Mouse (Mus musculus) monocyte, adult 5-6 weeks (primary cell): ENCODE measurements around the gene Hmga1b. TPM values are rescaled to one million over a fixed set of nuclear protein-coding genes. Genes with fewer than 3 reads are reported as not detected.
A peak's percentile ranks its signal among the peaks of the same experiment; 100 is the strongest.
"Not testable (repeated sequence)": the region's sequence is repeated elsewhere in the genome, so short reads cannot be mapped to it uniquely, and the experiment has no call there.

ENCODE experiments used
- ATAC-seq: fragments of 153-309, 156-312 bp; replicated peaks from 2 replicates; pipeline ENCODE4 v1.8.0; 2017; ENCODE audit warnings: mild to moderate bottlenecking; ENCODE audit not compliant: low TSS enrichment, insufficient number of reproducible peaks, severe bottlenecking, poor library complexity, low FRiP score
- total RNA-seq: library from RNA; stranded (forward); fragments of 200-1000, 200-491, 200-594 nt; gene quantifications from 3 replicates; pipeline ENCODE4 v1.2.3, GENCODE M21; 2017

Hmga1b gene
- total RNA-seq, 1 experiment from 2014 or later, result 12.5 TPM

DNA sequence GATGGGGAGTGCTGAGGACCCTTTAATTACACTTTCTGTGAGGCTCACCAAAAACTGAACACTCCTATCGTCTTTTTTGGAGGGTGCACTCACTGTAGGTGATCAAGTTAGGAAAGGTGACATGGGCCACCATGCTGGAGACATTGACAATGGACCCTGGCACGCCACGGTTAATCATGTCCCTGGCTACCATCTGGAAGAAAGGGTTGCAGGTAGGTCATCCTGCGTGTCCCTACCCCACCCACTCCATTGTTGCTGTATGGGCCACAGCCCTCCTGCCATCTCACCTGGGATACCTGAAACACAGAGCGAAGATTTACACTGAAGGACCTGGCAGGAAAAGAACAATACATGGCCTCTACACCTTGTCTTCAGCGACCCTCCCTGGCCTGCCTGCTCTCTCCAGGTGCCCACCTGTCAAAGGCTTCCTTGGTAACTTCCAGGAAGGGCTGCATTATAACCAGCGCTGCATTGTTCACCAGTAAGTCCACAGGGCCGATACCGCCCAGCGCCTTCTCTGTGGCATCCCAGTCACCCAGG, 32.2 kb upstream of the Hmga1b start:
- ATAC-seq, result no peak

DNA sequence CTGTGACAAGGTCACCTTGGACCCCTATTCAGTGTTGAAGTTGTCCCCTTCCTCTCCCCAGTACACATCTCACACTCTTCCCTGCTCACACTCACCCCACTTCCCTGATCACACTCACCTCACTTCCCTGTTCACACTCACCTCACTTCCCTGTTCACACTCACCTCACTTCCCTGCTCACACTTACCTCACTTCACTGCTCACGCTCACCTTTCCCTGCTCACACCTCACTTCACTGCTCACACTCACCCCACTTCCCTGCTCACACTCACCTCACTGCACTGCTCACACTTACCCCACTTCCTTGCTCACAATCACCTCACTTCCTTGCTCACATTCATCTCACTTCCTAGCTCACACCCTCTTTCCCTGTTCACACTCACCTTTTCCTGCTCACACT, 31.2 kb upstream of the Hmga1b start:
- no peak for ATAC-seq

DNA sequence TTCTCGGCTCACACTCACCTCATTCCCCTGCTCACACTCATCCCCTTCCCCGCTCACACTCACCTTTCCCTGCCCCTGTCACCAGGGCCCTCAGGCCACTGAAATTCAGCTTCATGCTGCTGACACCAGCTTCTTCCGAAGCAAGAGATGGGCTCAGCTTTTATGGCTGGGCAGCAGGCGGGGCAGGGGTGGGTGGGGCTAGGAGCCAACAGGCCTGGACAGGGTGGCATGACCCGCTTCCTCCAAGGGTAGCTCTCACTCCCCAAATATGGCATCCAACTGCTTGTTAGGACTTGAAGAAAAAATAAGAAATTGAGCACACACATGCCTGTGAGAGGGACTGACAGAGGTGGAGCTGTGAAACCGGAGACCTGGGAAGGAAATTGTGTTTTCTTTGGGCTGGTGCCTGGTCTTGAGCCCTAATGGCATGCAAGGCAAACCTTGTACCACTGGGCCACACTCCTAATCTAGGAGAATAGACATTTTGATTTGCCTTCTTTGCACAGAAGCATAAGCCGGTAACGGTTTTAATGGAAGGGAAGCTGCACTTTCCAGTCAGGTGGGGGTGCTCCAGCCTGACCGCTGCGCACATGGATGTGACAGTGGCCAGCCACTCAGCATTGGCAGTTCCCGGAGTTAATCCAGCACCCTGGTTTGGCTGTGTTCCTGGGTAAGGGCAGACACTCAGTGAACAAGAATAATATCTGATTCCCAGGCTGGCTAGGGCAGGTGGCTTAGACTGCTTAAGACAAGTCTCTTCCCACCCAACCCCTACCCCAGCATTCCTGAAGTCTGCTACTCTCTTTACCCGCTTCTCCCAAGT, 30.5 kb upstream of the Hmga1b start, which contains the start of gene Cbr2:
Cbr2 (minus strand) TSS at position 257 of the 823 bp plus-strand sequence.
- no peak for ATAC-seq

DNA sequence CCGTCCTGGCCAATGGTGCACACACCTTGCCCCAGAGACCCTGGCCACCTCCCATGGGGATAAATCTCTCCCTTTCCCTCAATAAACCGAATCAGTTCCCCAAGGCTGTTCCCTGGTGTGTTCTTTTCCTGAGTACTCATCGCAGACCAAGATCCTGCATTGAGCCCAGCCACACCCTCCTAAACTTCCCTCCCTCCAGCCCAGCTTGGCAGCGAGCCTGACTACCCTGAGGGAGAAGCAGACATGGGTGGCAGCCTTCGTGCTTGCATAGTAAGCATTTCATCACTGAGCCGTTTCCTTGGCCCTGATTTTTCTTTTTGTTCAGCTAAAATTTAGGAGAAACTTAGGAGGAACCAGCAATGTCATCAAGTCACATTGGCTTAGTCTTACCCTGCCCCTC, 29.1 kb upstream of the Hmga1b start:
- peak; percentile 51; the same call in 1 of the 2 replicates for ATAC-seq

DNA sequence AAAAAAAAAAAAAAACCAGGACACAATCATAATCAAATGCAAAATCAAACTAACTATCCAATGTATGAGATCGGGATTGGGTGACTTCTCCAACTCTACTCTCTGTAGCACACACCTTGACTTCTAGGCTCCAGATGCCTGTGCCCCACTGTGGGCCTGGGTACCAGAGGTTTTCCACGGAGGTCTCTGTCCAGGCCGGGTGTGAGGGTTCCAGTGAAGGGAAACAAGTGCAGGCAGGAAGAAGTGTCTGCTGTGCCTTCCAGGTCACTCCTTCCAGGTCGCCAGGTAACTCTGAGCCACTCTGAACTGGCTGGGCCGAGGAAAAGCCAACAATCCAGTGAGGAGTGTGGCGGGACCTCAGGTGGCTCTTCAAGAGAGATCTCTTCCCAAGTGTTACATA, 26.2 kb upstream of the Hmga1b start:
- ATAC-seq, result no peak

DNA sequence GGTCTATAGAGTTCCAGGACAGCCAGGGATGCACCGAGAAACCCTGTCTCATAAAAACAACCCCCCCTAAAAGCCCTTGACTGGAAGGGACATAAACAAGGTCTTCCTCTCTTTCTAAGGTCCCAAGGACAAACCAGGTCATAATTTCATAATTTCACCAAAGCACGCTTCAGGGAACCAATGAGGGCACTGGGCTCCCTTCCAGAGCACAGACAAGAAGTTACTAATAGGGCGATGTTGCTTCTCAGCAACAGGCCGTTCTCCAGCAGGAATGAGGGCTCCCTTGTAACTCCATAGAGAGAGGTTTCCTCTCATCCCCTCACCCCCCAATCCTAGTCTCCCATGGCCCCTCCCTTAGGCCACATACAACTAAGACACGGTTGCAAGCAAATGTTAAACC, 21.6 kb upstream of the Hmga1b start:
- ATAC-seq, result no peak

DNA sequence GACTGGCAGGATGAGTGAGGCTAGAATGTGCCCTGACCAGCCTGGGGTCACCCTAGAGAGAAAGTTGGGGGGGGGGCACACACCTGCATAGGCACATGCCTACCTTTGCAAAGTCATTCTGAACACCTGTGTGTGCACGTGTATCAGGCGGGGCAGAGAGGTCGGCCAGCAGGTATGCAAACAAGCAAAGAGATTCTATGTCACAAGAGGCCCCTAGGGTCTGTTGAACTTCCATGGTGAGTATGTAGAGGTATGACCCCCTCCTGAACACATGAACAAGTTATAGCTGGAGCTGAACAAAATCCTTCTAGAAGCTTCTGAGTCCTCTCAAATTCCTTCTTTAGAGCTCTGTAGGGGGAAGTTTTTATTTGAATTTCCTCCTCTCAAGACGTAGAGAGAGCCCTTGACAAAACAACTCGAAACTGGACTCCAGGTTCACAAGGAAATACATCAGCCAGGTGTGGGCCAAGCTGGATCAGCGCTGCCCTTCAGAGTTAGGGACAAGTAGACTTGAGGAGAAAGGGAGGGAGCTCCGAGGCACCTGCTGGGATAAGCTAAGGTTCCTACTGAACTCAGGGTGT, 18.4 kb upstream of the Hmga1b start:
- ATAC-seq, result no peak

DNA sequence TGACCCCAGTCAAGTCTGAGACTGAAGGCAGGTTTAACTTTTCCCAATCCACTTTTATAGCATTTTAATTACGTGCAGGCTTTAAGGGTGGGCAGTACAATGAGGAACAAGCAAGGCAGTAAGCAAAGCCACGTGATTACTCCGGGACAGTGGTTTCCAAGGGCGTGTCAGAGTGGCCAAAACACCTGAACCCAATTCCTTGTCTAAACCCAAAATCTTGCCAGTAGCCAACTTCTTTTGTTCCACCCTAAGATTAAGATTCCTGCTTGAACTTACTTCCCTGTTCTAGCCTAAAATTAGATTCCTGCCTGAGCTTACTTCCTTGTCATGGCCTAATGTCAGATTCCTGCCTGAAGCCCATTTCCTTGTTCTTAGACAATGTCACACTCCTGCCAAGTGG, 14.6 kb upstream of the Hmga1b start:
- ATAC-seq, result no peak

DNA sequence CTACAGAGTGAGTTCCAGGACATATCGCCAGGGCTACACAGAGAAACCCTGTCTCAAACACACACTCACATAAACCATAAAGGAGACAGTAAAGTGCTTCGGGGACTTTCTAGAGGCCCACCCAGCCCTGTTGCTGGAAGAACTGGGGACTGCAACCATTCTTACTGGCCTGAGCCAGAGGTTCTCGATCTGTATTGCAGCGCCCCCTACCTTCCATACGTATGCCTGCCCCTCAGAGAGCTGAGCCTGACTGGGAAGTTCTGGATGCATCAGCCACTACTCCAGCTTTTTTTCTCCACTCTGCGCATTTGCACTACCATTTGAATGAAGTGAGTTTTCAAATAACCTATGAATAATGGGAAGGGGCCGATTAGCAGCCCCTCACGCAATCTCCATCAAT, 13.2 kb upstream of the Hmga1b start:
- ATAC-seq, result peak; percentile 87

DNA sequence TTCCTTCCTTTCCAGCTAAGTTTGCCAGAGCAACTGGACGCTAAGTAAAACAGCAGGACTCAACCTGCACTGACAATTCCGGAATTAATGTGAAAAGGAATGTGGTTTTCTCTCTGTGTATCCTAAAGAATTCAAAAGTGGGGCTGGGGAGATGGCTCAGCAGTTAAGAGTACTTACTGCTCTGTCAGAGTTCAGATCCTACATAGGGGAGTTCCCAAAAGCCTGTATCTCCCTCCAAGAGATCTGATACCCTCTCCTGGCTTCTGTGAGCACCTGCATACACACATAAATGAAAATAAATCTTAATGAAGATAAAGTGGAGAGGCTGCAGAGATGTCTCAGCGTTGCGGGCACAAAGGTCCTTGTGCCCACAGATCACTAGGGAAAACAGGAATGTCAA, 11.0 kb upstream of the Hmga1b start:
- no peak for ATAC-seq

DNA sequence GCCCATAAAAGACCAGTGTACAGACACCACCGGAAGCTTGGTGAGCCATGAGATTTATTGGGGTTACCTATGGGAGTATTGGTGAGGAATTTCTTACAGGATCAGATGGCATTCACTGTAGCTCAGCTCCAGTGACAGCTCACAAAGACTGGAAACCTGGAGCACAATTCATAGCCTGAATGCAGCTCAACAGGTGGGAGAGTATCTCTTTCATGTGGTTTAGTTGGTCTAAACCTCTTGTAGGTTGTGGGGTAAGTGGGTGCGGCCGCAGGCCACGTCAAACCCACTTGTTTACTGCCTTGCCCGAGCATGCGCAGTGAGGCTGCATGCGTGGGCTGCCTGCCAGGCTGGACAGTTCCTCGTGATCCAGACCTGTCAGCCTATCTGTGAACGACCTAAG, 2.4 kb upstream of the Hmga1b start:
- no peak for ATAC-seq

DNA sequence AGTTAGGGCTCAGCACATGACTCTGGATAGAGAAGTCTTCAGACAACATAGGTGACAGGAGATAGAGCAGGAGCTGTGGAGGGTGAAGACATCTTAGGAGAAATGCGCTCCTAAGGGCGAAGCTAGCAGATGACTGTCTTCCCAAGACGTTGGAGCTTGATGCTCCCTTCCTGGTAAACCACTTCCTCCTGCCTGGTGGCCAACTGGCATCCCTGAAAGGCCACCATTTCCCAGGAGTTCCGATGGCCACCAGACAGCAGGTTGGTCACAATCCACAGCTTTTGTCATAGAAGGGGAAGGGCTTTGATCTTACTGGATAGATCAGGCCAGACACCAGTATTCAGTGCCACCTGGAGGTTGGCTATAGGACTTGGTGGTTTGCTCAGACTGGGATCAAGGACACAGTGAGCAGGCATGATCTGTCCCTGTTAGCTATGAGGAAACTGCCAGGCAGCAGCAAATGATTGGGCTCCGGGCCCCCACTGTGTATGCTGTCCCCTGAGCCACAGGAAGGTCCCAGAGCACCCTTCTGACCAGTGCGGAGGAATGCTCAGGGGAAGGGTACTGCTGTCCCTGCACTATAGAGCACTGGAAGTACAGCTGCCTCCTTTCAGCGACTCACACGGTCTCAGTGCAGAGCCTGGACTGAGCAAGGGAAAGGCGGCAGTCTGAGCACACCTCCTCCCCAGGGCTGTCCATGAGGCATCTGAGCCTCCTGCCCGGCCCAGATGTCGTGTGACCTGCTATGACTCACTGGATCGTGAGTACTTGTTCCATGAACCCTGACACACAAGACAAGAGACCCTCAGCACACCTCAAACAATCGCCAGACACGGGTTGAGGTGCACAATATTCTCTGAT, 553 bp upstream of the Hmga1b start:
- ATAC-seq, result no peak

DNA sequence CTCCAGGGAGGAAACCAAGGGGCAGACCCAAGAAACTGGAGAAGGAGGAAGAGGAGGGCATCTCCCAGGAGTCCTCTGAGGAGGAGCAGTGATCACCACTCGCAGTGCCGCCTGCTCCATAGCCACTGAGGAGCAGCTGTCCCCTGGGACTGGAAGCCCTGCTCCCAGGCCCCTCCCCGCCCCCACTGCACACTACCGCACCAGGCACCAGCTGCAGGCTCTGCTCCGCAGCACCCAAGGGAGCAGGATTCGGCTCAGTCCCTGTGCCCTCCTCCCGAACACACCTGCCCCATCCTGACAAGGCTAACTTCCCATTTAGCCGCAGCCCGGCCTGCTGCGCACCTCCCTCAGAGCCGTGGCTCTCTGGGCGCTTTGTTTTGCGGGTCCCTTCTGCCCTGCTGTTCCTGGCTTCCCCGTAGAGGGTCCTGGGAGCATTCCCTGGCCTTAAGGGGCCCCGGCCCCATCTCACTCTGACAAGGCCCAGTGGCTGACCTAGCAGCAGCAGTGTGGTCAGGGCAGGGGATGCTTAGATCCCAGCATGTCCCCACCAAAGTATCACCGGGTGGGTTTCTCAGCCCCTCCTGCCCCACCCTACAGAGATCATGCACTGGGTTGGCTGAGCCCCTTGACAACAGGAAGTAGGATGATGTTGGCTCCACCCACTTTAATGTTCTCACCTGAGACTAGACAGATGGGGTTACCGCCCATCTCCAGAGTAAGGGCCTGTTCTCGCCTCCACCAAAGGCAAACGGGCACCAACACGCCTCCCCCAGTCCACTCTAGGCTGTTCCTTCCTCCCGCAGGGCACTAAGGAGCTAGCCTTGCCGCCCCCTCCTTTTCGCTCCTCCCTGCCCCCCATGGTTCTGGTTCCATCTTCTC, 766 bp downstream of the Hmga1b start:
- not testable (repeated sequence) for ATAC-seq

DNA sequence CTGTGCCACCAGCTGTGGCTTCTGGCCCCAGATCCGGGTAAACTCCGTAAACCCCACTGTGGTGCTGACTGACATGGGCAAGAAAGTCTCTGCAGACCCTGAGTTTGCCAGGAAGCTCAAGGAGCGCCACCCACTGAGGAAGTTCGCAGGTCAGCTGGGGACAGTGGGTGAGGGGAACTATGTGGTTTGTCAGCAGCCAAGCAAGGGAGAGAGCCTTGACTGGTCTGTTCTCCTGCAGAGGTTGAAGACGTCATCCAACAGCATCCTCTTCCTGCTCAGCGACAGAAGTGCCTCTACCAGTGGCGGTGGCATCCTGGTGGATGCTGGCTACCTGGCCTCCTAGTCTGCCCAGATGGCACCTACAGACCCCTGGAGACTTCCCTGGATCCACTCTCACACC, 4.4 kb downstream of the Hmga1b start:
- ATAC-seq, result peak; percentile 62

DNA sequence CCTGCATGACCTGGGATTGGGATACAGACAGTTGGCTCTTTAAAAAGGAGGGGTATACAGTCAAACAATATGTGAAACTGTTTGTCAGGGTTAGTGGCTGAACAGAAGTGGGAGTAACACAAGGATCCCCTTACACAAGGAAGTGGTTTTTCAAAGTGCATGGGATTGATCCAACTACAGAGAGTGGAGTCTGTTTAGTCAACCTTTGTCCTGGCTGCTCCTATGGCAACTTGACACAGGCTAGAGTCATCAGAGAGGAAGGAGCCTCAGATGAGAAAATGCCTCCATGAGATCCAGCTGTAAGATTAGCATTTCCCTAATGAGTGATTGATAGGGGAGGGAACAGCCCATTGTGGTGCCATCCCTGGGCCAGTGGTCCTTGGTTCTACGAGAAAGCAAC, 5.6 kb downstream of the Hmga1b start:
- ATAC-seq, result no peak

DNA sequence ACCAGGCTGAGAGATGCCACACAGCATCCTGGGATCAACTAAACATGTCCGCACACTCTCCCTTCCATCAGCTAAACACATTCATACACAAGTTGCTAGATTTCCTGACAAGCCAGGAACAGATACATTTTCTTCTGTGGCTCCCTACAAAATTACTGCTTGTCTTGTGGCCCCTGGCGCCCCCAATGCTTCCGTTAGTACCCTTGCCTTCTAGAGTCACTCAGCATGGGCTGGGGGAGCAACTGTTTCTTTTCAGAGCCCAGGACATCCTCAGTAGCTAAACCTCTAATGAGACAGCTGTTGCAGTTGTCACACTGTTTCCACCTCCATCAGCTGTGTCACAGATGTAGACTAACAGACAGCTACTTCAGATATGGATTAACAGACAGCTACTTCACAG, 10.2 kb downstream of the Hmga1b start:
- no peak for ATAC-seq

DNA sequence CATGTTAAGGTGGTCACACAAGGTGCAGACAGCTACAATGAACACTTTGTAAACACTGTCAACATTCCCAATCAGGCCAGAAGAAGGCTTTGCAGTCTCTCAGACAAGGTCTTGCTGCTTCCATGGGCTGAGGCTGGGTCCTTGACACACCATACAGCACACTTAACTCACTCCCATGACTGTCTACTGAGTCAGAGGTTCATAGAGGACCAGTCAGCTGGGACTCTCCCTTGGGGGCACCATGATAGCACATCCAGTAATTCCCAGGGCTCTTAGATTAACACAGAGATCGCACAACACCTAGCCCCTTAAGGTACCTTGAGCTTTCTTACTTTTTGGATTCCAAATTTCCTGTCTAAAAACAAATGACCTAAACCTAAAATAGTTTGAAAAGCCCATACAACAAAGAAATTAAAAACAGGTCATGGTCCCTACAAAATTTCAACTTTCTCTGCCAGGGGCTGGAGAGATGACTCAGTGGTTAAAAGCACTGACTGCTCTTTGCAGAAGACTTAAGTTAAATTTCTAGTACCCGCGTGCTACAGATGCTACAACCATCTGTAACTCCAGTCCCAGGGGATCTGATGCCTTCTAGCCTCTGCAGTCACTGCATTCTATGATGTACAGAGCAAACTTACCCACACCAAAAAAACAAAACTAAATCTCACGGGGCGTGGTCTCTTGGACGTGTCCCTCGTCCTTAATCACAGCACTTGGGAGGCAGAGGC, 11.0 kb downstream of the Hmga1b start:
- ATAC-seq, result no peak
